Mouse (Mus musculus): ENCODE data around the gene Pde4c.

The Pde4c gene

GRCm38 (mm10) chr8:70750128-70750680, 26.7 kb downstream of the Pde4c start:
- DNase-seq (ENCODE audit: low spot score in 2 of 2): peak in 1 of 2 experiments; percentile 51

- DNase-seq (ENCODE audit: low spot score in 2 of 2): no peak
These were observed 28.7 kb downstream of the Pde4c start for GRCm38 (mm10) chr8:70752000-70752764.

GRCm38 (mm10) chr8:70753151-70753550, 29.6 kb downstream of the Pde4c start:
- DNase-seq (ENCODE audit: low spot score in 2 of 2): peak; percentile 80 to 89

DNA sequence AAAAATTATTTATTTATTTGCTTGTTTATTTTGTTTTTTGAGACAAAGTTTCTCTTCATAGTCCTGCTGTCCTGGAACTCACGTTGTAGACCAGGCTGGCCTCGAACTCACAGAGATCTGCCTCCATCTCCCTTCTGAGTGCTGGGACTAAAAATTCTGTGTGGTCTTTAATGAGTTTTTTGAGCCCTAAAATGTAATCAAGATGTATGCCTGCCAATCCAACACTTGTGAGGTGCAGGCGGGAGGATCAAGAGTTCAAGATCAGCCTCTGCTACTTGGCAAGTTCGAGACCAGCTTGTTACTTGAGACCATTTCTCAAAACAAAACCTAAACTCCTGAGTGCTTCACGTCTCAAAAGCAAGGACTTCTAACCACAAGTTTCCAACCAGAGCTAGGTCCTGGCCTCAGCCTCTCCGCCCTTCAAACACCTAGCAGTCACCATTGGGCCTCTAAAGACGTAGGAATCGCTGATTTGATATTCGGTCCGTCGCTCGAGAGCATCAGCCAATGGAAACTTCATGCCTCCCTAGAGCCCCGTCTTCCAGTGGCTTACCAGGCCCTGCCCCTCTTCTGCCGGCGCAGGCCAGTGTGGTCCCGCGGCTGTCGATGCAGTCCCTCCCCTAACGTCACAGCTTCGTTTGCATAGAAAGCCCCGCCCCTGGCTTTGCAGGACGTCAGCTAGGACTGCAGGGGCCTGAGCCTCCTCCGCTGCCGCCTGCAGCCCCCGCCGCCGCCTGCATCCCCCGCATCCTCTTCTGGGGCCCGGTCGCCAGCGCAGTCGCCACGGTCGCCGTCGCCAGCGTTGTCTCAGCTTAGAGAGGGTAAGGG, 30.7 kb downstream of the Pde4c start, which contains the start of gene Rab3a:
Rab3a (plus strand) TSS at position 637 of the 828 bp plus-strand sequence.
- DNase-seq (ENCODE audit: low spot score in 2 of 2): peak; percentile 97 to 99

DNA sequence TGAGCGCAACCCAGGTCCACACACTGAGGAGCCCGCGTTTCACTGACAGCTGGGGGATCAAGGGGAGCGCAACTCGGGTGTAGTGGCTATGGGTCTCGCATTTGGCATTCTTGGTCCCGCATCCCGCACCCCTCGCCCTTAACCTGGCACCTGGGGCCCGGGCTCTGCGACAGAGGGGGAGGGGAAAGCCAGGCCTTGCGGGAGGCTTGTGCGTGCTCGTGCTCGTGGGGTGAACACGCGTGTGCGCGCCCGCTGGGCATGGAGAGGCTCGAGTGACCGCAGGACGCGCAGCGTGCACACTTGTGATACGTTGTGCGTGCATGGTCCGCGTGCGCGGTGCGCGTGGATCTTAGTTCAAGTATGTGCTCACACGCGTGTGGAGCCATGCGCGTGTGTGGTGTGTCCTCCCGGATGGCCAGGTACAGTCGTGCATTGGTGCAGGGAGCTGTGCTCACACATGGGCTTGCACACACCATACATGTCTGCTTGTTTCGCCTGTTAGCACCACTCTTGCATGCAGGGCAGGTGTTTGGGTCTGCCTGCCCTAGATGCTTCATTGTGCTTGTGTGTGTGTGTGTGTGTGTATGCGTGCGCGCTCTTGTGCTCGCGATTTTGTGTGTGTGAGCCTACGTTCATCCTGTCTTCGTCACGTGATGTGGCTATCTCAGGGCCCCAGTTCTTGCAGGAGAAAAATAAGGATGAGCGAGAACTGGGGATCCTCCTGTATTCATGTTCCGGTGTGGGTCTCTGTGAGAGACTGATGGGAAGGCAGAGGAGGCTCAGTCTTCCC, 31.5 kb downstream of the Pde4c start:
- peak; percentile 73 to 75 for DNase-seq (ENCODE audit: low spot score in 2 of 2)

- DNase-seq (ENCODE audit: low spot score in 2 of 2): peak; percentile 7
These were observed 32.3 kb downstream of the Pde4c start for GRCm38 (mm10) chr8:70755661-70756475.

- DNase-seq (ENCODE audit: low spot score in 2 of 2): no peak
These were observed 33.0 kb downstream of the Pde4c start for GRCm38 (mm10) chr8:70756476-70757040.

- peak in 1 of 2 experiments; percentile 23 for DNase-seq (ENCODE audit: low spot score in 2 of 2)
These were observed 34.2 kb downstream of the Pde4c start for GRCm38 (mm10) chr8:70757523-70758307.

DNA sequence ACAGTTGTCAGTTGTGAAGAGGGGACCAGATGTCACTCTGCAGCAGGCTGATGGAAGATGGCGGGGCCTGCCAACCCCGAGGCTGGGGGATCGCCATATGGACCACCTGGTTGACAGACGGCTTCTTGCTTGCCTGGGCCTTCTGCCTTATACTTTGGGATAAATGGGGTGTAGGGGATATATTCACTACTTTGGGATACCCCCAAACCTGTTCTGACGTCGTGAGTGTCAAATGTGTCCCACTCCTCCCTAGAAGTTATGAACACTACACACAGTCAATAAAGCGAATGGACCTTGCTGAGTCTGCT, 34.7 kb downstream of the Pde4c start:
- no peak for DNase-seq (ENCODE audit: low spot score in 2 of 2)

DNA sequence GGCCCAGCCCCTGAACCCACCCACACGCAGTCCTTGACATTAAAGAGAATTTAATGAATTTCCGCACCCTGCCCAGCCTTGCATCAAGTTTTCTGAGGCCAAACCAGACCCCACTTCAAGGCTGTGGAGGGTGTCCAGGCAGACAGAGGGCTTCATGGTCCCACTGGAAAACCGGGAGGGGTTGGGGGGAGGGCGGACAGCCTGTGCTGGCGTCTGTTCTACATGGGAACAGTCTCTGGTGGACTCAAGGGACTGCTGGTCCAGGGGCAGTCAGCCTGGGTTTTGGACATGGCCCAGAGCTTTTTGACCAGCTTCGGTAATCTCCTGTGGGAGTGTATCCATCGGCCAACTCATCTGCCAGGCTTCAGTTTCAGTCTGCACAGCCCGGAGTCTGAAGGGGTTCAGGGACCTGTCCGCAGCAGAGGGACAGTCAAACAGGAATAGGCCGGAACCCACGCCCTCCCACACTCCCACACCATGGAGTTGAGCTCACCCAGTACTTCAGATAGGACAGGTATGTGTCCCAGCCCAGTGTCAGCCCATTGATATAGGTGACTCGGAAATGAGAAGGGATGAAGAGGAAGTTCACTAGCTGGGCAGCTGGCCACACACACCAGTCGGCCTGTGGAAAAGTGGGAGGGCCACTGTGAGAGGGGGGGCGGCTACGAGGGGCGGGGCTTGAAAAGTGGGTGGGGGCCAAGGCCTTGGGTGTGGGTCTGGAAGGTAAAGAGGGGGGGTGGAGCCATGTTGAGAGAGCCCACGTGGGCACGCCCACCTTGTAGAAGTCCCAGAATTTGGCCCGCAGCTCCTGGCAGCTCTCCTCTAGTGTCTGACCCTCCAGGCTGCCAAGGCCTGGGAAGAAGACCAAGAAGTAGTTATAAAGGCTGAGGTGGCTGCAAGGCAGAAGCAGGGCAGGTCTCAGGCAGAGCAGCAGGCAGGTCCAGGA, 35.4 kb downstream of the Pde4c start:
- peak in 1 of 2 experiments; percentile 11 for DNase-seq (ENCODE audit: low spot score in 2 of 2)

DNA sequence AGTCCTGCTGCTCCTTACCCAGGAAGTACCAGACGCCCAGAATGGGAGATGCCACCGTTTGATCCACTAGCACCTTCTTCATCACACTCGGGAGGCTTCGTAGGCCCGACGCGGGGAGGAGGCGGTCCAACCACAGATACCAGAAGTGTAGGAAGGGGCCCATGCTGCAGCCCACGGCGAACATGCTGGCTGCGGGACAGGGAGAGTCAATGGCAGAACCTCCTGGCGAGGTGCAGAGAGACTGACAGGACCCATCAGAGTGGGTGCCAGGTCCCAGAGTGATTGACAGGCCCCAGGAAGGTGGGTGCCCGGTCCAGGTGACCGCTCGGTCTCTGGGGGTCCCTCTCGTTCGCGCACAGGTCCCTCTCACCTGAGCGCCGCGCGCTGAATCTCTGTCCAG, 36.8 kb downstream of the Pde4c start:
- no peak for DNase-seq (ENCODE audit: low spot score in 2 of 2)

DNA sequence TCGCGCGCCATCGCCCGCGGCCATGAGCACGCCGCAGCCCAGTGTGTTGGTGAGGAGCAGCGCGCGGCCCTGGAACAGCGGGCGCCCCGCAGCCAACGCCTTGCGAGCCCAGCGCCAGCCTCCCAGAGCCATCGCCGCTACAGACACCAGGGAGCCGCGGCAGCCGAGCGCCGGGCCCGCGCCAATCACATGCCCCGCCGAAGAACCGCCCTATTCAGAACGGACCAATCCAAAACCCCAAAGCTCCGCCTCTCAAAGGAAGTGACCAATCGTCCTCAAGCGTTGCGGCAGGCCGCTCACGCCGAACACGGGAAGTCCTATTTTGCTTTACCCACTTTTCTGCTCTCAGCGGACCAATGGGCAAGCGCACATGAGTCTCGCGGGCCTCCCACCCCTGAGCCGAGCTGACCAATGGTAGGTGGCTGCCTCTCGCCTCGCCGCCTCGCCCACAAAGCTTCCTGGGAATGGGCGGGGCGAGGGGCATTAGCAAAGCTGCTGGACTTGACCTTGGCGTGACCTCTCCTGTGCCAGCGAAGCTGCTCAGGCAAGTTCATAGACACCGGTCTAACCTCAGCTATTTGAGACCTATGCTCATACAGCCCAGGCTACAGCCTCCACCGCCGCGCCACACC, 37.4 kb downstream of the Pde4c start, which contains the start of gene Mpv17l2:
Mpv17l2 (minus strand) TSS at position 172 of the 632 bp plus-strand sequence.
- peak; percentile 96 to 98 for DNase-seq (ENCODE audit: low spot score in 2 of 2)

GRCm38 (mm10) chr8:70762118-70762517, 38.6 kb downstream of the Pde4c start:
- DNase-seq (ENCODE audit: low spot score in 2 of 2): no peak

DNA sequence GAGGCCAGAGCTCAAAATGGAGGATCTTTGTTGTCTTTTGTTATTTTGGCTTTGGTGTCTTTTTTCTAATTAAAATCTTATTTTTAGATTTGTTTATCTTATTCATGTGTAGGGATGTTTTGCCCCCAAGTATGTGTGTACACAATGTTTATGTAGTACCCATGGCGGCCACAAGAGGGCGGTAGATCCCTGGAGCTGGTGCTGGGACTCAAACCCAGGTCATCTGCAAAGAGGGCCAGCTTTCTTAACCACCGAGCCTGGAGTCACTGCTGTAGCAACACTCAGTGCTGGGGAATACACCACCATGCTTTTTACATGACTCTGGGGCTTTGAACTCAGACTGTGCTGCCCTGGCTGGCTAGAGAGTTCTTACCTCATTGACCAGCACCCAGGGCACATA, 39.8 kb downstream of the Pde4c start:
- no peak for DNase-seq (ENCODE audit: low spot score in 2 of 2)

- DNase-seq (ENCODE audit: low spot score in 2 of 2): no peak
These were observed 40.5 kb downstream of the Pde4c start for GRCm38 (mm10) chr8:70764026-70764425.

DNA sequence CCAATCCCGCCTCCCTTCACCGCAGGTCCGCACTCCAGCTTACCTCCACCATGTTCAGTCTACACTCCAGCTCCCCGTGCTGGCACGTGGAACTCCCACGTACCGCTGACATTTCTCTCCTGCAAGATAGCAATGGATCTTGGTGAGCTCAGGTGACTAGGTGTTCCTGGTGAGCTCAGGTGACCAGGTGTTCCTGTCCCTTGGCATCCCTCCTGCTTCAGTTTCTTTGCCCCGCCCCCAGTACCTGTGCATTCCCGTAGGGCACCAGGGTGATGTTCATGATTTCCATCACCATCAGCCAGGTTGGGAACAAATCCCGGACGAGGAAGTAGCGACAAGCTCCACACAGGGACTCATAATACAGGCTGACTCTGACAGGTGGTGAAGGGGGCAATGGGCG, 41.2 kb downstream of the Pde4c start:
- DNase-seq (ENCODE audit: low spot score in 2 of 2): no peak

- DNase-seq (ENCODE audit: low spot score in 2 of 2): no peak
These were observed 41.8 kb downstream of the Pde4c start for GRCm38 (mm10) chr8:70765329-70765728.
